Mouse (Mus musculus): Measurements from ENCODE around the gene Trpv6.

The Trpv6 gene

DNA sequence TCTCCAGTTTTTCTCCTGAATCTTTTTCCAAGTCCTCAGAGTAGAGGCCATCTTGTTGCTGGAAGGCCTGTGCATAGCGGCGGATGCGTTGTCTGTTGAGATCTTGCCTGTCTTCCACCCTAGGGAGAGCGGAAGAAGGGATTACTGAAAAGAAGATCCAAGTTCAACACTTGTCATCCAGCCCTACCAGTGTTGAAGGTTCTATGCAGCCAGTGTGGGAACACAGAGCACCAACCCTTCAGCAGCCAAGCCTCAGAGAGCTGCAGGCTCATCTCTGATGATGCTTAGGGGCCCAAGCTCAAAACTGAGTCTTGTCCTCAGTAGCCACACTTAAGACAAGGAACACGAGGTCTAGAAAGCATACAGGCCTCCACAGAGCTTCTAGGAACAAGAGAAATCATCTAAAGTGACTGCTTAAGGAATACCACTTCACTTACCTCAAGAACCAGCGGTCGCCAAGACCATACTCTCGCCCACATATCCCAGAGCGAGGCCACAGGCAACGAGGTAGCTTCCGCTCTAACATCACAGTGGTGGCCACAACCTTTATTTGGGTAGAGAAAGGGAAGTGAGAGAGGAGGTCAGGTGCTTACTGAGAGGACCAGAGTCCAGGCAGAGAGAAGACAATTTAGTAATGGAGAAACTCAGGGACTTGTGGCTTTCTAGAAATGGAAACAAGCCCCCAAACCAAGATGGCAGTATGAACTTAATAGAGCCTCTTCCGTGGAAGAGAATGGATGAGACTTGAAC is 14.8 kb downstream of the Trpv6 start:
- no peak for DNase-seq

GRCm38 (mm10) chr6:41620173-41620798 is 15.9 kb downstream of the Trpv6 start:
- no peak for DNase-seq

- no peak for DNase-seq
Measured at GRCm38 (mm10) chr6:41607637-41608036, 28.6 kb downstream of the Trpv6 start.

DNA sequence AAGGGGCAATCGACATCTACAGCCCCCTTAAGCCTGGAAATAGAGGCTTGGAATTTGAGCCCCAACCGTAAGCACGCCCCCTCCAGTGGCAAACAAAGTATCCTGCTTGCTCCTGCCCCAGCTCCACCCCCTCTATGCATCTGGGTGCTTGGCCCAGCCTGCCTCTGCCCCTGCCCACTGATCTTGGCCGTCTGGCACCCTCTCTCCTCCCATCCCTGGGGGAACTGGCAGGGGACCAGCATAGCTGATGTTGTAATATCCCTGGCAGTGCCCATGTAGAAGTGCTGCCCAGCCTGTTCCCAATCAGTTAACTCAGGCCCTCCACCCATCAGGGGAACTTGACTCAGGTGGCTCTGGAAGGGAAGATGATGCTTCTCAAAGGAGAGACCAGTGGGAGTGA is 30.0 kb downstream of the Trpv6 start:
- peak; percentile 73 to 86 for DNase-seq

GRCm38 (mm10) chr6:41605794-41606104 is 30.5 kb downstream of the Trpv6 start:
- DNase-seq, result no peak

GRCm38 (mm10) chr6:41605061-41605793 is 31.0 kb downstream of the Trpv6 start, which contains the start of gene Ephb6:
TSS of gene Ephb6 (plus strand) at chr6:41605482.
- DNase-seq, result peak; percentile 73 to 84

- DNase-seq, result peak; percentile 72 to 74
Measured at GRCm38 (mm10) chr6:41604401-41605050, 31.7 kb downstream of the Trpv6 start.

DNA sequence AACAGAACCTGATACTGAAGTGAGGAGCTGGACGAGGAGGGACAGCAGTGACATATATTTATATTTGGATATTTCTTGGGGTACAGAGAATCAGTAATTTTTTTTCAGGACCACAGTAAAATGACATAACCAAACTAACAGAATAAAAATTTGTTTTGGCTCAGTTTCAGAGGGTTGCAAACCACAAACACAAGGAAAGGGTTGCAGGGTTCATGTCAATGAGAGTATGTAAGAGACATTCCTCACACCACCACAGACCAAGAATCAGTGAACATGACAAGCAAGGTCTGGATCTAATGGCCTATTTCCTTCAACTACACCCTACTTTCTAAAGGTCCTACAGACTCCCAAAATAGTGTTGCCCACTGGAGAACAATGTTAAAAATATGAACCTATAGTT is 54.0 kb downstream of the Trpv6 start:
- DNase-seq, result no peak

GRCm38 (mm10) chr6:41581295-41581694 is 54.9 kb downstream of the Trpv6 start:
- no peak for DNase-seq

- peak; percentile 76 to 78 for DNase-seq
Measured at GRCm38 (mm10) chr6:41577297-41577696, 58.9 kb downstream of the Trpv6 start.

- DNase-seq, result no peak
Measured at GRCm38 (mm10) chr6:41576526-41577097, 59.6 kb downstream of the Trpv6 start.
